Mouse (Mus musculus) left cerebral cortex, adult 18-20 months (tissue): ENCODE data around the gene Ajm1. TPM values are rescaled to one million over a fixed set of nuclear protein-coding genes. Genes with fewer than 3 reads are reported as not detected.

Experiments used
- DNase-seq, 2 experiments: peaks; one replicate each; pipeline ENCODE4 v3.0.0; 2021 to 2022; ENCODE audit warnings: low spot score in 2 of 2, mixed read lengths in 1 of 2
- total RNA-seq, 2 experiments: library from RNA; stranded (reverse); gene quantifications; 2 replicates each; pipeline ENCODE4 v1.2.3; 2021

The Ajm1 gene
- total RNA-seq, 2 experiments from 2014 or later = 85.6 to 86.3 TPM

DNA sequence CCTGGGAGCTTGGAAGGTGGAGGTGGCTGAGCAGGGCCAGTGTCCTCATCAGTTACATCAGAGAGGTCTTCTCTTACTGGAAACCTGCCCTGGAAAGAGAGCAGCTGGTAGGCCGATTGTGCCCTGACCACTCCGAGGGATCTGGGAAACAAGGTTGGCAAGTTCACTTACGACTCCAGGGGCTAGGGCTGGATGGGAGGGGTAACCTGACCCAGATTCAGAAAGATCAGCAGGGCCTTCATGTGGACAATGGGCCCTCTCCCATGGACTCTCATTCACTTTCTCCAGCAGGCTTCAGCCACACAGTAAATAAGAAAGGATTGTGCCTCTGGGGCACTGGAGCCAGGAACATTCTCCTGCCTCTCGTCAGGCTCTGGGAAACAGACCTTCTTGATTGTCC, 3.3 kb upstream of the Ajm1 start:
- no peak for DNase-seq

DNA sequence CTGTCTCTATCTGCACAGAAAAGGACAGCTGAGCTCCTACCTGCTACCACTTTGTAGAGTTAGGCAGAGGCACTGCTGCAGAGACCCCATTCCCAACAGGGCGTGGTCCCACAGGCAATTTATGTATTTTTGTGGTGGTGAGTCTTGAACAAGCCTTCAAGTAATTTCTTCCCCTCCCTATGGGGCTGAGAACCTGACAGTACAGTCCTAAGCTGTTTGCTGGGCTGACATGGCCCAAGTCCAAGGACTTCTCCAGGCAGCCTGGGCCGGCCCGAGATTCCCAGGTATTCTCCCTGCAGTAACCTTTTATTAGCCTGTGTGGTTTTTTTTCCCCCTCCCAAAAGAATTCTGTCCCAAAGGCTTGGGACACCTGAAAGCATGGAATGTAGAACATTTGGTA, 2.6 kb upstream of the Ajm1 start:
- no peak for DNase-seq

DNA sequence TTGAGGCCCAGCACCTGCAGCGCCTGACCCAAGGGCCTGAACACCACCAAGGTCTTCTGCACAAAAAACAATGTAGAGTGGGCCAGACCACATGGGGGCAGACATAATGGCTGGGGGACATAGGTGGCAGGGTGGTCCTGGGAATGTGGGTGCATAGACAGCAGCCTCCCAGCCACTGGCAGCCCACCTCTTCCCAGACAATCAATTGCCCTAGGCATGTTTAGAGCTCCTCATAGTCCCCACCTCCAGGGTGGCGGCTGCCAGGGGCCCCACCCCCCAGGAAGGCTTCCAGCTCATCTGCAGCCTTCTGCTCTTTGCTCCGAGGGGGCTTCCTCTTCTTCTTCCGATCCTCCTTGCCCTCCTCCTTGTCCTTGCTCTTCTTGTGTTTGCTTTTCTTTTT, 2.0 kb upstream of the Ajm1 start:
- no peak for DNase-seq

- DNase-seq = no peak
These were observed 1.5 kb upstream of the Ajm1 start for GRCm38 (mm10) chr2:25583120-25583481.

GRCm38 (mm10) chr2:25582466-25583119, 1.0 kb upstream of the Ajm1 start:
- peak; percentile 80 to 88 for DNase-seq

DNA sequence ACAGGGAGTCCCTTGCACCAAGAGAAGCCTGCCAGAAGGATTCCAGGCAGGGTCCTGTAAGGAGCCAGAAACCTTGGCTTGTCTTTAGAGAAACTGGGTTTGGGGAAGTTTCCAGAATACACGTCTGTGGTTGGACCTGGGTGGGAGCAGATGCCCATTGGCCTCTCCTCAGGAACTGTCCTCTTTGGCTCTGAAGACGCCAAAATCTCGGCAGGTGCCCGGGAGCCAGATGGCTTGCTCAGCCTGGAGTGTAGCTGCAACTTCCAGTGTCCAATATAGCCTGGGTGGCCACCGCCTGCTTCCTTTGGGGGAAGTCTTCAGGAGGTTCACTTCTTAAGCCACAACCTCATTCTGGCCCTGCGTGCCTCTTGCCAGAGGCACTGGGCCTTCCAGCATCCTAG, 344 bp upstream of the Ajm1 start:
- peak in 1 of 2 experiments; percentile 52 for DNase-seq

GRCm38 (mm10) chr2:25580621-25581101, 896 bp downstream of the Ajm1 start:
- peak in 1 of 2 experiments; percentile 45 for DNase-seq

- peak; percentile 53 to 60 for DNase-seq
These were observed 1.7 kb downstream of the Ajm1 start for GRCm38 (mm10) chr2:25579737-25580460.

- no peak for DNase-seq
These were observed 2.5 kb downstream of the Ajm1 start for GRCm38 (mm10) chr2:25578796-25579736.

DNA sequence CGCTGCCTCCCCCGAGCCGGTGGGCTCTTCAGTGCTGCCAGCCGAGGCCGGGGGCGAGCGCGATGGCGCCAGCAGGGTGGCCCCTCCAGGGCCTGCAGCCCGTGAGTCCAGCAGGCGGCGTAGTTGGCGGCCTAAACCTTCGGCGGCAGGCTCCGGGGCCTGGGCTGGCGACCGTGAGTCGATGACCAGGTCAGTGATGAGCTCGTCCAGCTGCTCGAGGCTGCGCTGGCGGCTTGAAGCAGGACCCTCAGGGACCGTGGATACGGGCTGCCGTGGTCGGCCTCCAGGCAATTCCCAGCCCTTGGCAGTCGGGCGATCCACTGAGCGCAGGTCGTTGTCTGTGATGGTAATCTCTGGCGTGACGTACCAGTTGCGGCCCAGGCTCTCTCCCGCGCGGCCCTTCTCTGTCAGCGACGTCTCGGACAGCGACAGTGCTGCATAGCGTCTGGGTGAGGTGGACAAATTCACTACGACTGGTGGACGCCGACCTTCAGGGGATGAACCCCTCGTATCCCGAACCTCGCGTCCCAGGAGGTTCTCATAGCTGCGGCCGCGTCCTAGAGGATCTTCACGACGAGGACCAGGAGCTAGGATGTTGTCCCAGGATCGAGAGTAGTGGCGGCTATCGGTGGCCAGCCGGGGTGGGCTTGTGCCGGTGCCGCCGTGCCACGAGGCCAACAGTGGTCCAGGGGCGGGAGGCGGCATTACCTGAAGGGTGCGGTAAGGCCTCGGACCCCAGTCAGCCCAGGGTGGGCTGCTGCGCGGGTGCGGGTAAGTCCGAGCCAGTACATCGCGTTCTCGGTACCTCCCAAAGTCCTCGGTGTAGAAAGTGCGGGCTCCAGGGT, 3.4 kb downstream of the Ajm1 start:
- DNase-seq = no peak

DNA sequence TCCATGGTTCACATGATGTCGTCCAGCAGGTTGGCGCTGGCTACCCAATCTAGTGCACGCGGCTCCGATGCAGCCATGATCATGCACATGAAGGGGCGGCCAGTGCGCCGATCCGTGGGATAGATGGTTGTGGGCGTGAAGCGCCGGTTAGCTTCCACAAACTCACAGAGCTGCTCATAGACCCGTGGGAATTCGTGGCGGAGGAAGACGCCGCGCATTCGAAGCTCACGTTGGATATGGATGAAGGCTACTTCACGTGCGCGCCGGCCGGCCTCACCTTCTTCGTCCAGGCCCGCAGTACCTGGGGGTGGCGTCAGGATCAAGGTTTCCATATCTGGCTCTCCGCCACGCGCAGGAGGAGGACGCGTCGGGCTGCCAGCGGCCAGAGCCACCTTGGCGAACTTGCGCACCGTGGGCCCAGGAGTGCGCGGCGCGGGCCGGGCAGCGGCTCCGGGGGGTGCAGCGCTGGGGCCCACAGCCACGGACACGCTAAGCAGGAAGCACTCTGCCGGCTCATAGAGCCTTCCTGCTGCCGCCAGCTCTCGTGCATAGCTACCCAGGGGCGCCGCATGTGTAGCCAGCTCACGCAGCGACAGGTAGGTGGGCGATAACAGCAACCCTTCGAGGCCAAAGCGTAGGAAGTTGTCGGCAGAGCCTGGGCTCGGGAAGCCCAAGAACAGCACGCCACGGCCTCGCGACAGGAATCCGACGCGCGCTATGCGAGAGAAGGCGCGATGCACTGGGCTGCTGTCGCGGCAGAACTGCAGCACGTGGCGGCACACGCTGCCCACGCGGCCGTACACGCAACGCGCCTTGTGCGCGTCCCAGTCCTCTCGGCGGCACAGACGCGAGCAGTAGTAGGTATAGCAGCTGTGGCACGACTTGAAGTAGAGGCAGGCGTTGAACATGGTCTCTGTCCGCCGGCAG, 4.3 kb downstream of the Ajm1 start:
- peak in 1 of 2 experiments; percentile 49 for DNase-seq

GRCm38 (mm10) chr2:25576028-25576850, 5.3 kb downstream of the Ajm1 start:
- peak in 1 of 2 experiments; percentile 56 for DNase-seq

DNA sequence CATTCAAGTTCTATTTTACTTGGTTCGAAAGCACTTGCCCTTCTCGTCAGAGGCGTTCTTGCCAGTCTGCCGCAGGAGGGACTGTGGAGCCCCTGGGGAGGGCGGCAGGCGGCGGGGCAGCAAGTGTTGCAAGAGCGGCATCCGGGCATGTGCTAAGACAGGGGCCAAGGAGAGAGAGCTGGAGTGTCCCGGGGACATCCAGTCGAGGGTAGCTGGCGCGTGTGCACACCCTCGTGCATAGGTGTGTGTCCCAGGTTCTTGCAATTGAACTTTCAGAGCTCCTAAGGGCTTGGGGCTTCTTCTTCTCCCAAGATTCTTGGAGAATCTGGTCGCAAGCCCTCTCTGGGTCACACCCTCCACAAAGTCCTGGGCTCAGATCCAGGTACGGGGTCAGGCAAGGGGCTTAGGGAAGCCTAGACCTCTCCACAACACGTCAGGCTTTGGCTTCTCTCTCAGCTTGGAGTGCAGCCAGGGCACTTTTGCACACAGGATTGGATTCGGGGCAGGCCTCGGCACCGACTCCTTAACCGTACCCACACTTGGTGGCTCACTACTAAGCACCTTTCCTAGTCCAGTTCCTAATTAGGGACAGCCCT, 6.0 kb downstream of the Ajm1 start:
- DNase-seq = peak in 1 of 2 experiments; percentile 47

DNA sequence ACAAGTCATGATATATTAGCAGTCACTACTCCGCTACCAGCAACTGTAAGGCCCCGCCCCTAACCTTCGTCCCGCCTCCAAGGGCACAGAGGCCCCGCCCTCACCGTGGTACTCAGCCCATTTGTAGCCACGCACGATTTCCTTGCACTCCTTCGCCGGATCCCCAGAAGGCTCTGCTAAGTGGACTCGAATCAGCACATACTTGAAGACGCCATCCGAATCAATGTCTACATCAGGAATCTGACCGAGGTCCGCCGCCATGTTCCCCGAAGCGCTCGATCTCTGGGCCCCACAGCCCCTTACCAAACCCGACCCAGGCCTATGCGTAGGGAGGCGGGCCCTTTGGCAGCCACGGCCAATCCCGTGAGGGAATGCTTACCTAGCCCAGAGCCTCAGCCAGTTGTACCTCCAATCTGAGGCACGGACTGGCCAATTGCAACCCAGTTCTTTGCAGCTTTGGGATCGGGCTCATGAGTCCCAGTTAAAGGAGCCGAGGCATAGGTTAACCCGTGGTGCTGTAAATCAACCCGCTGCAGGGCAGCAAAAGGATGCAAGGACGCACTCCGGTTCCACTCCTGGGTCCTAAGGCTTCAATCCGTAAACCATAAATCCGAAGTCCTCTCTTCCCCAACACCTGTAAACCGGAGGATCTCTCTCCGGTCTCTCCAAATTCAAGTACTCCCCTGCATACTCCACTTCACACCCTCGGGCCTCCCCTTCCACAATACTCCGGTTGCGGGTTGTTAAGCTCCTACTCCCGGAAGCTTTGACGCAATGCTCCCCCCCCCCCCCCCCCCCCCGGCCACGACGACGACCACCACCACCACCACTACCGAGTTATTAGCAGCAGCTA, 6.8 kb downstream of the Ajm1 start, which contains the start of the genes Mamdc4 and Phpt1:
TSS of gene Mamdc4 (minus strand) at position 267 of the 853 bp plus-strand sequence.
TSS of gene Phpt1 (minus strand) at position 646 of the 853 bp plus-strand sequence.
- peak; percentile 91 to 95 for DNase-seq

GRCm38 (mm10) chr2:25574136-25574535, 7.4 kb downstream of the Ajm1 start:
- no peak for DNase-seq

- no peak for DNase-seq
These were observed 8.5 kb downstream of the Ajm1 start for GRCm38 (mm10) chr2:25573068-25573467.

GRCm38 (mm10) chr2:25571221-25571620, 10.3 kb downstream of the Ajm1 start:
- no peak for DNase-seq
